Mouse (Mus musculus) fat pad, adult 2 months (tissue): ENCODE results near the gene Zfp369.
A peak's percentile ranks its signal among the peaks of the same experiment; 100 is the strongest.
"Not testable (repeated sequence)": the region's sequence is repeated elsewhere in the genome, so short reads cannot be mapped to it uniquely, and the experiment has no call there.

Source experiments
- DNase-seq: peaks from one replicate; pipeline ENCODE4 v3.0.0-alpha.2; 2011; ENCODE audit warnings: low read depth, low spot score; ENCODE audit errors: extremely low read depth

Zfp369 gene

DNA sequence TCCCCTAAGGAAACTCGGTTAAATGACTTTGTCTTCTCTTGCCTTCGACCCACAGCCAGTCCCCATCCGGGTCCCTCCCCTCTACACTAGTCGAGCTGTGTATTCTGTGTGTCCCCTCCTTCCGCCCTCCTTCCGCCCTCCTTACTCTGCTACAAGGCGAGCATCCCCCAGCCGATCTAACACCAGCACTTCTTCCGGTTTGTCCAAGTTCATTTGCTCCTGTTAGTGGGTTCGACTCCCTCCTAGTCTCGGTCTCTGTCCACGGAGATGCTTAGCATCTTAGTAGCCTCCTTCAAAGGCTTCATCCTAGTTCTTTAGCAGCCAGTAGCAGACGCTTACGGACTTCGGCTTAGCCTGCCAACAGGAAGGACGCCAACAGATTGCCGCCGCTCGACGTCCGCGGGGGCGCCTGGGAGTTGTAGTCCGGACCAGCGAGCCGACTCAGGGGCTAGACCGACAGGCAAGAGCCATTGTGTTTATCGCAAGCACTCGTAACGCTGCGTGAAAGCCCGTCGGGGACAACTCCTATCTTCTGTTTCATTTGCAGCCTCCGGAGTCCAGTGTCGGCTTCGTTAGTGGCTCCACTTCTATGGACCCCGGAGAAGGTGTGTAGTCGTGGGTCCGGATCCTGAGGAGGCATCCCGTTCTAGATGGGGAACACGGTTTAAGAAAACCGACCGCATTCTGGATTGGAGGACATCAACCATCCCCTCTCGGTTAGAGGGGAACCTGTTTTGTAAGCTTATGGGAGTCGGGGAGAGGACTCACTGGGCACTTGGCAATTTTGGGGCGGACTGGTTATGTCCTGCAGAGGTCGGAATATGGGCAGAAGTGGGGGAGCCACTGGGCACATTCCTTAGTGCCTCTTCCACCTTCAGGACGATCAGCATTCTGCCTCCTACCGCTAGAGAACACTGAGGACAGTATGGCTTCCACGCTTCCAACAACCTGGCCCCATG lies at the start of gene Zfp369:
Gene Zfp369, plus strand, starts transcription at position 432 of the 959 bp plus-strand sequence.
- DNase-seq = peak; percentile 50

DNA sequence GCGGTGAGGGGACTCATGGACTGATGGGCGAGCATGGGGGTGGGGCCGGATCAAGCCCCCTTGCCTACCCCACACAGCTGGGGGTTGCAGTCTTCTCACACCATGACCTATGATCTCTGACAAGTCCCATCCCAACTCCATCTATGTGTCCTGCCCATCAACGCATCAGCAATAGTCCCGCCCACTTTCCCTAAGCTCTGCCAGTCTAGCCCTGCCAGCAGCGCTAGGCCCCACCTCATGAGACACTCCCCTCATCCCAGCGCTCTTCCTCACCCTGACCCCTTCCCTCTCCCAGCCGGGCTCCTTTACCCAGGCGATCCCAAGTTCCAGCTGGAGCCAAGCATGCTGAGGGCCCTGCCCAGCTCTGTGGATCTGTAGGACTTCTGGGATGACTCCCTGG lies 41.4 kb upstream of the Zfp369 start:
- no peak for DNase-seq

DNA sequence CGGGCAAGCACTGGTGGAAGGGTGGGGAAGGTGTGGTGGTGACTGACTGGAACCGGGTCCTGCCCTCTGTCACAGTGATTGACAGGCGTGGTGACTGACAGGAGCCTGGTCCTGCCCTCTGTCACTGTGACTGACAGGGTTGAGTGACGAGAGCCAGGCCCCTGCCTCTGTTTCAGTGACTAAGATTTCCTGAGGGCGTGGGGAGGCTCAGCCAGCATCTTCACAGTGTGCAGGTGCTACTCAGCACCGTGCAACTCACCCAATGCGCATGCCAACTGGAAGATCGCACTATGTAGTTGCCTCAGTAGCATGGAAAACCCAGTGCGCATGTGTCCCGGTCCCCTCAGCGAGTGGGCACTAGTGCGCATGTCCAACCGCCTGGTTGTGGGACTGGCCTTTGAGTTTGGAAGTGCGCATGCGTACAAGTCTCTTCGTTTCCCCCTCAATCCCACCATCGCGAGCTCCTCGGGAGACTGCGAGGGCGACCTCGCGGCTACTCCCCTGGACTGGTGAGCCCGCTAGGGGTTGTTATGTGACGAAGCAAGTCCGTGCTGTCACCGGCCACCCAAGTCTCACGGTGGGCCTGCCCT lies 38.0 kb upstream of the Zfp369 start:
- peak; percentile 54 for DNase-seq

DNA sequence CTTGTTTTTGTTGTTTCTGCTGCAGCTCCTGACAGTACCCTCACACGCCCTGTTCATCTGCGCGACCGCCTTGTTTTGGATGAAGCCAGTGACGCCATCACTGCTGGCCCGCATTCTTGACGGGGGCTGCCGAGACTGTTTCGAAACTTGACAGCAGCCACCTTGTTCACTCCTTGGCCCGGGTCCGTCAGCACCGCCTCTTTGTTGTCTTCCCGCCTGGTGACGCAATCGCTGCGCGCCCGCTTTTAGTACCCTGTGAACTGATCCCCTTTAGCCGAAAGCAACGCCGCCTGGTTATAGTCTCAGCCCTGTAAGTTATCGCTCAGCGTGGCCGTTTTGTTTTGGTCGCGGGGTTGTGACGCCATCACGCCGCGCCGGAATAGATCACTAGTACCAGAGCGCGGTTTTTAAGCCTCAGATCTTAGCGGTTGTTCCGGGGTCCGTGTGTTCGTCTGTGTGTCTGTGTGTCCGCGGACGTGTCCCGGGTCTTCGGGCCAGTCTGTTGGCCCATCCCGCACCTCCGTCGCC lies 37.5 kb upstream of the Zfp369 start:
- peak; percentile 62 for DNase-seq

DNA sequence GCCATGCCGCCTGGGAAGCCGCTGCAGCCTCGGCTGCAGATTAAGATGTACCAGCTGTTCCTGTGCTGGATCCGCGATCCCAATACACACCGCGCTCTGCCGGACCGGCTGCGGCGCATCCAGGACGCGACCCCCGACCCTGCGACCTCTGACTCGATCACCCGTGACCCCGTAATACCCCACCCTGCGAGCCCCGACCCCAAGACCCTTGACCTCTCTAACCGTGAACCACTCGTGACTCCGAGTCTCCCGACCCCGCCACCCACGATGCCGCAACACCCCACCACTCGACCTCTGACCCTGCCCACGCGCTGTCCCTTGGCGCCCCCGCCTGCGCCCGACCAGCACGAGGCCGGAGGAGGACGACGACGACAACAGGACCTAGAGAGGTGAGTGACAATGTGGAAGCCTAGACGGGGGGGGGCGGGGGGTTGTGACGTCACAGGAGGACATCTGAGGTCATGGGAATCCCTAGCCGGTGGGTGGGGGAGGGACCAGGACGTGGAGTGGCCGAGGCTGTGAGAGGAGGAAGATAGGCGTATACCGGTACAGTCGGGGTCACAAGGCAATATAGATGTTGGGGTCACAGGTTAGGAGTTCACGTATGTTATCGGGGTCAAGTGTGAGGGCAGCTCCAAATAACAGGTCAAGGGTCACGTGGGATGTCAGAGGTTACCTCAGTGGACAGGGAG lies 36.8 kb upstream of the Zfp369 start:
- no peak for DNase-seq

DNA sequence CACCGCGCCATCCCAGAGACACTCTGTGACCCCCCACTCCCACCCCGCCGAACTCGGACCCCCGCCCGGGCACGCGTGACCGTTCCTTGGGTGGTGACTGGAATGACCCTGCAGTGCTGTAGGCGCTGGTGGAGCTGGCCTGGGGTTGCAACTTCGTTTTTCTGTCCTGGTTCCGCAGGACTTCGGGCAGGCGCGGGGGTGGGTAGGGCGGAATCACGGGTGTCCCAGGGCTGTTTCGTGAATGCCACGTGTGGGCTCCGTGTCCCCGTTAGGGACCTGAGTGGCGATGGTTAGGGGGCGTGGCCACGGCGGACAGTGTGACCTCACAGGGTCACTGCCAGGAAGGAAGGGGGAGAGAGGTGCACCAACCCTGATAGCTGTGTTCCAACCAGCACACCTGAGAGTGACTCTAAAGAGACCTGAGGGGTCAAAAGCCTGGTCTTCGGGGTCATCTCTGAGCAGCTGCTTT lies 36.3 kb upstream of the Zfp369 start:
- DNase-seq = no peak

DNA sequence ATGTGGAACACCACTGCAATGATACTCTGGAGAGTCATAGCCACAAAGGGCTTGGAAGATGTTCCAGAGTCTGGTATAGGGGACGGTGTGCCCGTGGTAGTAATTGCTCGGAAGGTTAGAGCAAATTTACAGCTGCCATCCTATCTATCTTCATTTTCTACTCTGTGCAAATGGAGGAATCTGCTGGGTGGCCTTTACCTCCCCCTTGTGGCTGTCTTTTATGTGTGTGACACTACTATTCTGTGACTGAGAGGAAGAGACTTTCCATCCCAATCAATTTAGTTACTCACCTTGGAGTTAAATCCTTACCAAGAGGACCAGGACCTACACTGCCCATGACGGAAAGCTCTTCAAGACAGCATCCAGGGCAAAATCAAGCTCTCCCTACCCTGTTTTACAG lies 35.3 kb upstream of the Zfp369 start:
- no peak for DNase-seq

- no peak for DNase-seq
Observed at GRCm38 (mm10) chr13:65258175-65258954, 20.2 kb upstream of the Zfp369 start.

- no peak for DNase-seq
Observed at GRCm38 (mm10) chr13:65259239-65259638, 19.4 kb upstream of the Zfp369 start, which contains the start of gene Gm10775. Gene Gm10775 (plus strand): TSS chr13:65259539.

DNA sequence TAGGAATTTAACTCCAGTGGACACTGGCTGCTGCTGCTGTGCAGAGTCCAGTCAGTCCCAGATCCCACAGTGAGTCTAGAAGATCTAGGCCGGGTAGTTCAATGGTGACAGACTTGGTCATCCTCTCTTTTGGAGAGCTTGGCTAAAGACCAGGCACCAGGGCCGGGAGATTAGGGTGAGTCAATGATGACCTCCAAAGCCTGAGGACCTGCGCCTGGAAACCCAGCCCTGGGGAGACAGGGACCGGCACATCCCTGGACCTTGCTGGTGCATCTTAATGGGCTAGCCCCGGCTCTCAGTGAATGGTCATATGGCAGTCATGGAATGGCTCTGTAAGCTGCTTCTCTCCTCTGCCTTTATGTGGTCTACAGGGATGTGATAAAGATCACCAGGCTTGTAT lies 16.5 kb upstream of the Zfp369 start:
- no peak for DNase-seq

GRCm38 (mm10) chr13:65277994-65278382 lies 626 bp upstream of the Zfp369 start:
- DNase-seq = no peak

GRCm38 (mm10) chr13:65286771-65287170 lies 8.2 kb downstream of the Zfp369 start:
- DNase-seq = no peak

- no peak for DNase-seq
Observed at GRCm38 (mm10) chr13:65296354-65296753, 17.7 kb downstream of the Zfp369 start.

DNA sequence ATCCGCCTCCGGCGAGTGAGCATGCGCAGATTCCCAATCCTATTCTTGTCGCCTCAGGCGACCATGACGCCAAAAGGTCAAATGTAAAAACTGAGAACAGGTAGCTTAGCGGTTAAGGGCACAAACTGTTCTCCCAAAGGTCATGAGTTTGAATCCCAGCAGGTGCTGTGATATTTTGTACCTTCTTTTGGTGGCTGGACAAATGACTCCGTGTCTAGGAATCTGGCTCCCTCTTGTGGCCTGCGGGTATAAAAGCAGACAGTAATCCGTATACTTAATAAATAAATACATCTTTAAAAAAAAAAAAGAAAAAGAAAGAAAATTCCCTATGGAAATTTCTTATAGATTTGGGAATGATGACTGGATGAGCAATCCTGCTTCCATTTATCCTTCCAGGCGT lies 32.2 kb downstream of the Zfp369 start:
- not testable (repeated sequence) for DNase-seq

DNA sequence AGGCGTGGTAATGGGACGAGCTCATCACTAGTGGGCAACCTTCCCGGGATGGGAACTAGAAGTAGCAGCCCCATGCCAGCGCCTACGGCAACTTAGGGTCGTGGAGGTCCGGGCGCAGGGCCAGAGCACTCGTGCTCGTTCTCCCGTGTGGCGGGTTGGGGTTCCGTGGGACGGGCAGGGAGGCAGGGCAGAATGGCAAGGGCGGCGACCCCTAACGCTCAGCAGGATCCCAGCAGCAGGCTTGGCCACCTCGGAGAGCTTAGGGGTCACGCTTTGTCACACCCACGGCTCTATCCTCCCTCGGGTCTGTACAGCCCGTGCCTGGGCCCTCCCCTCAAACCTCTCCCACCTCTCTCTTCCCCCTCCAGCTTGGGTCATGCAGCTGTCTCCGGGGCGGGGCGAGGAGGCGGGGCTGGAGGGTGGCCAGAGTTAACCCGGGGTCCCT lies 32.7 kb downstream of the Zfp369 start:
- no peak for DNase-seq

- no peak for DNase-seq
Observed at GRCm38 (mm10) chr13:65311826-65312225, 33.2 kb downstream of the Zfp369 start.

GRCm38 (mm10) chr13:65348501-65348900 lies 69.9 kb downstream of the Zfp369 start:
- DNase-seq = not testable (repeated sequence)

DNA sequence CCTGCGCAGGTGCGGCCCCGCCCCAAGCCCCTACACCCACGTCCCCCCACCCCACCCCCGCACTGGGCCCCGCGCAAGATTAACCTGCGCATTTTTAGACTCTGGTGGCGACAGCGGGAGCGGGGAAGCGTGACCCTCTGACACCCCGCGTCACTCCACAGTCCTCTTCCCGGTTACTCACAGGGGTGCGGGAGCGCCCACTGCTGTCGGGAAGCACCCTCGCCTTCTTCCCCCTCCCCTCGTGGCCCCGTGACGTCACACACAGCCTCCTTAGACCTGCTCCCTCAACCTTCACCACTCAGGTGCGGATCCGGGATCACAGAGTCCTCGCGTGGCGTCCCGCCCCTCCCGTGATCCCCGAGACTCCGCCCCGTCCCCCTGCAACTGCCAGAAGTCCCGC lies 73.2 kb downstream of the Zfp369 start:
- DNase-seq = not testable (repeated sequence)
